Mouse (Mus musculus): ENCODE measurements around the gene Lmtk2. TPM values are rescaled to one million over a fixed set of nuclear protein-coding genes. Genes with fewer than 3 reads are reported as not detected.

Gene Lmtk2
- 10 to 100 TPM; 31.3 to 33.3 (median 32.0) TPM for total RNA-seq (2022)

DNA sequence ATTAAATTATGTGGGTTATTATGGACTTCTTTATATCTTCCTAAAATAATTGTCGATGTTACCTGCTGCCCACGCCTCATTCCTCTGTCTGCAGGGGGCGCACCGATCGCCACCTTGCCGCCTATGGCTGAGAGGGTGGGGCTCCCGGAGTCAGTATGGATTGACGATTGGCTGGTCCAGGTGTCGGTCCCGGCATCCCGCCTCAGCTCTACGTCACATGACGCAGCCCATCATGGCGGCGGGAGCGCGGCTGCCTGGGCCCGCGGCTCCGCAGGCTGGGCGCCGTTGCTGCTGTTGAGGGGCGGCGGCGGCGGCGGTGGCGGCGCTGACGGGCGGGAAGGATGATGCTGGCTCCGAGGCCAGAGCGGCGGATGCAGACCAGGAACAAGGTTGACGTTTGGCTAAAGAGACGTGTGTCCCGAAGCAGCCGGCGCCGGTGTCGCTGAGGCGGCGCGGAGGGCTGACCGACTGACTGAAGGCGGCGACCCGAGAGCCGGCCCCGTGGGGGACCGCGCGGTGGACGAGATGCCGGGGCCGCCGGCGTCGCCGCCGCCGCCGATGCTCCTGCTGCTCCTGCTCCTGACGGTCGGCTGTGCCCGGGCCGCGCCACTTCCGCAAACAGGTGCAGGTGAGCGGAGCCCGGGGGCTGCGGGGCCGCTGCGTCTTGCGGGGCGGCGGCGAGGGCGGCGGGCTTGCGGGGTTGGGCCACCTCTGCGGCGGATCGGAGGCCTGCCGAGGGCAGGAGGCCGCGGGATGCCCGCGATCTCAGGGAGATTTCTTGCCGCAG, at the start of gene Lmtk2:
TSS of gene Lmtk2 (plus strand) at position 288 of the 787 bp plus-strand sequence.
- peak; percentile 97 for DNase-seq (ENCODE audit: low spot score)

GRCm38 (mm10) chr5:144051268-144051667, 49.0 kb upstream of the Lmtk2 start:
- no peak for DNase-seq (ENCODE audit: low spot score)

DNA sequence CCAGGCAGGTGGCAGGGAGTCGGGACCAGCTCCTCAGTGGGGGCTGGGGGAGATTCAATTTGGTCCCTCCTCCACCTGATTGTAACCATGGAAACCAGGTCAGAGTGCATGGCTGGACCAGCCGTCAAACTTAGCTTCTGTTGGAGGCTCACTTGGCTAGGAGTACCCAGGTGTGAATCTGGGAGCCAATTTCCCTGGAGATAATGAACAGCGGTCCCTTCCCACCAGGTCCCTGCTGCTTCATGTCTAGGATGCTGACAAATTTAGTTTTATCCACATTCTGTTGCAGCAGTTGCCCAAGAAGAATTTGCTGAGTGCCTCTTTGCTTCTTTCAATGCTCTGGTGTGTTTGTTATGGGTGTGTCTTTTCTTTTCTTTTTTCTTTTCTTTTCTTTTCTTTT, 46.8 kb upstream of the Lmtk2 start:
- no peak for DNase-seq (ENCODE audit: low spot score)

- DNase-seq (ENCODE audit: low spot score): no peak
Measured at GRCm38 (mm10) chr5:144054340-144054739, 45.9 kb upstream of the Lmtk2 start.

DNA sequence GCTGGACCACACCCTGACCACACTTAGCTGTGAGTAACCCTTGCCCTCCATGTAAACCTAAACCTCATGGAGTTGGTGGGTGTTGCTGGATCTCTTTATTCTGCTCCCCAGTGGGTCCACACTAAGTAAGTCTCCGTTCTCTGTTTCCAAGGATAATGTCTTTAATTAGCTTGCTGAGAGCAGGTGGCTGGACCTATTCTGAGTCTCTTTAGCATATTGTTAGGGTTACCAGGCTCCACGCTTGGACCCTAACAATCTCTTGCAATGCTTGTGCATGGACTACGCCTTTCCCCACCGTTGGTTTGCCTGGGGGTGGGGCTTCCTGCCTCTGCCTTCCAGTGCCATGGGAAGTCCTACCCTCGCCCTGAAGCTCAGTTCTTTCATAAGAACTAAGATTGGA, 36.1 kb upstream of the Lmtk2 start:
- no peak for DNase-seq (ENCODE audit: low spot score)

DNA sequence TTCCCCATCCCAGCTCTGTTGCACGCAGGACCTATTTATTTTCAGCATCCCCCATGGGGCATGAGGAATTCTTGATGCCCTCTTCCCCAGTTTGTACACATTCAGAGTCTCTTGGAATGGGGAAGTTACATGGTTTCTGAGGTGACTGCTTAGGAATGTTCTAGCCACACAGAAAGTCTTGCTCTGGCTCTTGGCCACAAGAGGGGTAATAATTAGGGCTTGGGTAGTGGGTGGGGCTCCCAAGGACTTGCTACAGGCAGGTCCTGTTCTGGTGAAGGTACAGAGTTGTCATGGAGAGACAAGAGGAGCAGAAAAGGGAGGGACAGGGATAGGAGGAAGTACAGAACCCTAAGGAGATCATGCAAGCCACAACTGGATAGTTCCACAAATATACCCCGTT, 34.2 kb upstream of the Lmtk2 start:
- no peak for DNase-seq (ENCODE audit: low spot score)

DNA sequence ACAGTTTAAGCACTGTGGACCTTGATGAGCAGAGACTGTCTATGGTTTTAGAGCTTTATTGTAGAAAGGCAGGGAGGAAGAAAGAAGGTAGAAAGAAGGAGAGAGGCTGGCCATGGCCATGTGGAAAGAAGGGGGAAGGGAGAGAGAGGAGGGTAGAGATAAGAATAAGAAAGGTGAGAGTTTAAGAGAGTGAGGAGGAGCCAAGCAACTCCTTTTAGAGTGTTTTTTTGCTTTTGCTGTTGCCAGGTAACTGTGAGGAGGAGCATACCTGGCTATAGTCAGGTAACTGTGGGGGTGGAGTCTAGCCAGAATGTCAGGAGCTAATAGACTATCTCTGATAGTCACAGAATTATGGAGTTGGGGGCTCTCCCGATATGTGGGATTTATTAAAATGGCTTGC, 30.2 kb upstream of the Lmtk2 start:
- DNase-seq (ENCODE audit: low spot score): no peak

GRCm38 (mm10) chr5:144071249-144071648, 29.0 kb upstream of the Lmtk2 start:
- no peak for DNase-seq (ENCODE audit: low spot score)

- no peak for DNase-seq (ENCODE audit: low spot score)
Measured at GRCm38 (mm10) chr5:144077541-144077940, 22.7 kb upstream of the Lmtk2 start.

GRCm38 (mm10) chr5:144080886-144081285, 19.4 kb upstream of the Lmtk2 start:
- DNase-seq (ENCODE audit: low spot score): no peak

DNA sequence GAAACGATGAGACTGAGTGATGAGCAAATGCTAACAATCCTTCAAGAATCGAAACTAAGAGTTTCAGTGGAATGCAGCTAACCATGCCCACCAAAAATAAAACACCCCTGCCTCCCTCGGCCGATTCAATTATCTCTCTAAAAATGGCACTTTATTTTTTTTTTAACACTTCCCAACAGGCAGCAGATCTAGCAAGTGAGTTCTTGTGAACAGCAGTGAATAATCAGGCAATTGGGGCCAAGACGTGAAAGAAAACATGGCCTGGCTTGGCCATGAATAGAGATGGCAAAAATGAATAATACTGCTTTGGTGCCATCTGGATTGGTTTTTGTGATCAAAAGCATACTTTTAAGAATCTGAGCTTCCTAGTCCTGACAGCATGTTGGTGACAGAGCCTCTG, 18.2 kb upstream of the Lmtk2 start:
- no peak for DNase-seq (ENCODE audit: low spot score)

- DNase-seq (ENCODE audit: low spot score): no peak
Measured at GRCm38 (mm10) chr5:144083521-144083920, 16.7 kb upstream of the Lmtk2 start.

DNA sequence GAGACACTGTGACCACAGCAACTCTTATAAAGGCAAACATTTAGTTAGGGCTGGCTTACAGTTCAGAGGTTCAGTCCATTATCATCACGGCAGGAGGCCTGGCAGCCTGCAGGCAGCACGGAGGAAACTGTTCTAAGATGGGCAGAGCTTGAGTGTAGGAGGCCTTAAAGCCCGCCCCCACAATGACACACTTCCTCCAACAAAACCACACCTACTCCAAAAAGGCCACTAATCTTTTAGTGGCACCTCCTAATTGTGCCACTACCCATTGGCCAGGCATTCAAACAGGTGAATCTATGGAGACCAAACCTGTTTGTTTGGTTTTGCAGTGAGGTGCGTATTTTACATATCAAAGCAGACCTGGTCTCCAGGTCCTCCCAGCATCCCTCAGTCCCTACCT, 16.0 kb upstream of the Lmtk2 start:
- no peak for DNase-seq (ENCODE audit: low spot score)

- no peak for DNase-seq (ENCODE audit: low spot score)
Measured at GRCm38 (mm10) chr5:144085696-144086095, 14.5 kb upstream of the Lmtk2 start.

DNA sequence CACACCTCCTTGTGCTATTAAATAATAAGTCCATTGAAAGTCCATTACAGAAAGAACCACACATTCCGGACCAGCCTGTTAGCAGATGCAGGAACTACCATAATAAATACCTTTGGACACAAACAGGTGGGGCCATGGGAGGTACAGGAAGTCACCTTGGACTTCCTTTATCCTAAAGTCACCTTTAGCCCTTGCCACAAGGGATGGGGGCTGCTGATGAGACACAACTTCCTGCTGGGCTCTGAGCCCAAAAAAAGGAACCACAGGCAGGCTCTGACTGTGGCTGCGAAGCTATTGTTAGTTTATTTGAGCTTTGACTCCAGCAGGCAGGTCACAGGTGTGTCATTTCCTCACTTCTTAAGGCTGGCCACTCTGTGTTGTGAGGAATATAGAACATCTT, 13.7 kb upstream of the Lmtk2 start:
- no peak for DNase-seq (ENCODE audit: low spot score)

GRCm38 (mm10) chr5:144088354-144088753, 11.9 kb upstream of the Lmtk2 start:
- no peak for DNase-seq (ENCODE audit: low spot score)

DNA sequence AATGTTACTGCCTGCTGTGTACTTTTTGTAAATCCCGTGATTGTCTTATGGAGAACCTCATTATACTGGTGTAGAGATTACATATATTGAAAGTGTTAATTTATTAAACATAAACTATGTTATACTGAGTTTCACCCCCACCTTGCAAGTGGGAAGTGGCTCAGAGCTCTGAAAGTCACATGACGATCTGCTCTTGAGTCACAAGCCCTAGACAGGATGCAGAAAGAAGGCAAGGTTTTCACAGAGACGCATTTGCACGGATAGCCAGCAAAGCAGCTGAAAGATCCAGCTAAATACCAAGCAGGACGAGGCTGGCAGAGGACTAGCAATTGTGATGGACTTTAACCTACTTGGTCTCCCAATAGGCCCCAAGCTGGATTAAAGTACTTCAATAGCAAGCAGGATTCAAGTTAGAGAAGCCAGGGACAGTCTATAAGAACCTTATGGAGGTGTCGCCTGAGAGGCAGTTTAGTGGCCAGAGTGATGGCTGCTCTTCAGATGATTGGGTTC, 4.7 kb upstream of the Lmtk2 start:
- no peak for DNase-seq (ENCODE audit: low spot score)

- no peak for DNase-seq (ENCODE audit: low spot score)
Measured at GRCm38 (mm10) chr5:144097902-144098639, 2.2 kb upstream of the Lmtk2 start.

- DNase-seq (ENCODE audit: low spot score): no peak
Measured at GRCm38 (mm10) chr5:144098640-144098929, 1.7 kb upstream of the Lmtk2 start.

GRCm38 (mm10) chr5:144100948-144101347, 712 bp downstream of the Lmtk2 start:
- DNase-seq (ENCODE audit: low spot score): no peak

GRCm38 (mm10) chr5:144105070-144105469, 4.8 kb downstream of the Lmtk2 start:
- DNase-seq (ENCODE audit: low spot score): peak; percentile 51

- DNase-seq (ENCODE audit: low spot score): no peak
Measured at GRCm38 (mm10) chr5:144105471-144106129, 5.4 kb downstream of the Lmtk2 start.

DNA sequence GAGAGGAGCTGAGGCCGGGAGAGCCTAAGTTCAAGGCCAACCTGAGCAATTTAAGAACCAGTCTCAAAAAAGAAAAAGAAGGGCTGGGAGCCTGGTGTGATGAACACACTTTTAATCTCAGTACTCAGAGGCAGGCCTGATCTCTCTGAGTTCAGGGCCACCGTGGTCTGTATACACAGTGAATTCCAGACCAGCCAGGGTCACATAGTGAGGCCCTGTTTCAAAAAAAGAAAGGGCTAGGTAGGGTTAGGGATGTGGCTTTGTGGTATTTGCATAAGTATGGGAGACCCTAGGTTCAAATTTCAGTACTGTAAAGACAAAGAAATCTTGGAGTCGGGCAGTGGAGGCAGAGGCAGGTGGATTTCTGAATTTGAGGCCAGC, 5.9 kb downstream of the Lmtk2 start:
- no peak for DNase-seq (ENCODE audit: low spot score)
